Mouse (Mus musculus): Measurements from ENCODE around the gene Gm5136.

Gm5136 gene

DNA sequence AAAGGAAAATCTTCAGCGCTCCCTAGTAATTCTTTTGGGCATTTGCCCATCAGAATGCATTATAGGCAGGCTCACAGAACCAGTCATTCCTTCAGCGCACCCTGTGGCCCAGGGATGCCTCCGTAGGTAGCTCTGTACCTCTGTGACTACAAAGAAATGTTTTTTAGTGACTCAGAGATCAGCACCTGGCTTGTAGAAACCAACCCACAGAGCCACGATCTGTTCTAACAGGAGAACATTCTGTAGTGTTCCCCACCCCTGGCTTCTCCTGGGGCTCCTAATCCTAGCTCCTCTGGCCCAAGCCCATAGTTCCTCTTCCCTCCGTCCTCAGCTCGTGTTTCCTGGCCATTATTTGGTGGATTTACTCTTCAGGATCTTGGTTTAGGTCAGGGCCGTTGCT lies 50.8 kb downstream of the Gm5136 start:
- in situ Hi-C loops (cut with MboI, MseI): no loop called here
